Mouse (Mus musculus): ENCODE measurements around the gene Gm11037.

DNA sequence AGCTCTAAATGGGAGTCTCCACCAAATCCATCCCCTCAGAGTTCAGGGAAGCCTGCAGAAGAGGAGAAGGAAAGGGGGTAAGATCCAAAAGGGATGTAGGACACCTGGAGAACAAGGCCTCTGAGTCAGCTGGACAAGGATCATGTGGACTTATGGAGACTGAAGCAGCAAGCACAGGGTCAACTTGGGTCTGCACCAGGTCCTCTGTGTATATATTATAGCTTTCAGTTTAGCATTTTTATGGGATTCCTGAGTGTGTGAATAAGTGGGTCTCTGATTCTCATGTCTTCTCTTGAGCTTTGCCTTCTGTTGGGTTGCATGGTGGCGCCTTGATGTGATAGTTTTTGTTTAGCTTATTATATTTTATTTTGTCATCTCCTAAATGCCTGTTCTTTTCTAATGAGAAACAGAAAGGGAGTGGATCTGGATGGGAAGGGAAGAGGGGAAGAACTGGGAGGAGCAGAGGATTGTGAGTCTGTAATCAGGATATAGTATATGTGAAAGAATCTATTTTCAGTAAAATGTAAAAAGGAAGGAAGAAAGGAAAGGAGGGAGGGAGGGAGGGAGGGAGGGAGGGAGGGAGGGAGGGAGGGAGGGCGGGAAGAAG, 14.2 kb upstream of the Gm11037 start:
- TF ChIP-seq GATA1 (IDR thresholded peaks at IDR 0.05; ENCODE audit: low read length) (no peak), TAL1 (IDR thresholded peaks at IDR 0.05; ENCODE audit: low read length) (no peak)

Measured in erythroblast, embryonic 14.5 days (primary cell).